Mouse (Mus musculus): Measurements from ENCODE around the gene Serpina1b. TPM values are rescaled to one million over a fixed set of nuclear protein-coding genes. Genes with fewer than 3 reads are reported as not detected.

Serpina1b gene
- total RNA-seq (2023; ENCODE audit: inconsistent age): not detected in 4 replicates

GRCm38 (mm10) chr12:103830273-103830672, at the start of gene Serpina1b:
TSS of gene Serpina1b (minus strand) at chr12:103830373.

GRCm38 (mm10) chr12:103863101-103863974, 33.2 kb upstream of the Serpina1b start, which contains the start of gene Serpina1a:
TSS of gene Serpina1a (minus strand) at chr12:103863562.

GRCm38 (mm10) chr12:103773246-103773851, 56.8 kb downstream of the Serpina1b start, which contains the start of gene Serpina1d:
TSS of gene Serpina1d (minus strand) at chr12:103773592.

GRCm38 (mm10) chr12:103695429-103695828, 134.7 kb downstream of the Serpina1b start, which contains the start of gene Serpina1f:
TSS of gene Serpina1f (minus strand) at chr12:103695529.

Other genes with a start within 250 kb of the Serpina1b start
- gene Serpina10, start 198.9 kb downstream of the Serpina1b start, total RNA-seq (2023; ENCODE audit: inconsistent age): not detected in 4 replicates
- not detected in 4 replicates for gene Serpina6, start 173.2 kb downstream of the Serpina1b start, total RNA-seq (2023; ENCODE audit: inconsistent age)
- gene Serpina16, start 154.2 kb downstream of the Serpina1b start, total RNA-seq (2023; ENCODE audit: inconsistent age): not detected in 4 replicates
- gene Serpina1f, start 134.8 kb downstream of the Serpina1b start, total RNA-seq (2023; ENCODE audit: inconsistent age): not detected in 4 replicates
- gene Serpina1d, start 56.8 kb downstream of the Serpina1b start, total RNA-seq (2023; ENCODE audit: inconsistent age): not detected in 4 replicates
- not detected in 4 replicates for gene Serpina1a, start 33.2 kb upstream of the Serpina1b start, total RNA-seq (2023; ENCODE audit: inconsistent age)
- not detected in 4 replicates for gene Serpina1c, start 74.5 kb upstream of the Serpina1b start, total RNA-seq (2023; ENCODE audit: inconsistent age)
- not detected in 4 replicates for gene Serpina1e, start 128.6 kb upstream of the Serpina1b start, total RNA-seq (2023; ENCODE audit: inconsistent age)
- gene Serpina11, start 159.6 kb upstream of the Serpina1b start, total RNA-seq (2023; ENCODE audit: inconsistent age): not detected in 4 replicates
- gene Serpina9, start 183.4 kb upstream of the Serpina1b start, total RNA-seq (2023; ENCODE audit: inconsistent age): not detected in 4 replicates
- not detected in 4 replicates for gene Serpina12, start 214.1 kb upstream of the Serpina1b start, total RNA-seq (2023; ENCODE audit: inconsistent age)